Mouse (Mus musculus) stomach, postnatal 0 days (tissue): Measurements from ENCODE around the gene Sh3pxd2a. TPM values are rescaled to one million over a fixed set of nuclear protein-coding genes. Genes with fewer than 3 reads are reported as not detected.
A peak's percentile ranks its signal among the peaks of the same experiment; 100 is the strongest.

Experiments used
- ATAC-seq: fragments of 200-750 bp; cut with Nextera tagmentation; 2 replicates; pipeline ENCODE4 v1.8.0; 2017; ENCODE audit not compliant: low FRiP score, low TSS enrichment
- DNase-seq: peaks from one replicate; pipeline ENCODE4 v3.0.0-alpha.2; 2016; ENCODE audit warnings: low spot score
- H3K27ac ChIP-seq: fragments of 300-500 bp; sonication (generic); replicated peaks from 2 replicates; pipeline ENCODE4 v1.5.1; 2014; ENCODE audit warnings: mild to moderate bottlenecking, control low read depth
- H3K27me3 ChIP-seq: fragments of 300-500 bp; sonication (generic); 2 replicates; pipeline ENCODE4 v1.6.1; 2014; ENCODE audit warnings: low read length; ENCODE audit not compliant: control insufficient read depth, insufficient read depth
- H3K36me3 ChIP-seq: fragments of 300-500 bp; sonication (generic); 2 replicates; pipeline ENCODE4 v1.6.1; 2014; ENCODE audit warnings: low read length, mixed read lengths; ENCODE audit not compliant: control insufficient read depth, insufficient read depth
- H3K4me1 ChIP-seq: fragments of 300-500 bp; sonication (generic); replicated peaks from 2 replicates; pipeline ENCODE4 v1.6.1; 2014; ENCODE audit warnings: antibody characterized with exemption; ENCODE audit not compliant: control insufficient read depth, insufficient read depth
- H3K4me2 ChIP-seq: fragments of 300-500 bp; sonication (generic); replicated peaks from 2 replicates; pipeline ENCODE4 v1.6.1; 2014; ENCODE audit warnings: low read depth, mild to moderate bottlenecking, control low read depth, moderate library complexity
- H3K4me3 ChIP-seq: fragments of 300-500 bp; sonication (generic); 2 replicates; pipeline ENCODE4 v1.5.1; 2014; ENCODE audit warnings: low read depth, low read length, control low read depth
- H3K9ac ChIP-seq: fragments of 300-500 bp; sonication (generic); 2 replicates; pipeline ENCODE4 v1.6.1; 2014; ENCODE audit warnings: mild to moderate bottlenecking, low read length, control low read depth, mixed read lengths
- H3K9me3 ChIP-seq: fragments of 300-500 bp; sonication (generic); 2 replicates; pipeline ENCODE4 v1.6.1; 2016; ENCODE audit warnings: low read length; ENCODE audit not compliant: control insufficient read depth
- CTCF ChIP-seq: IDR thresholded peaks from 2 replicates; pipeline ENCODE4 v1.5.1; 2016; ENCODE audit warnings: antibody characterized with exemption, low read depth, mild to moderate bottlenecking, moderate library complexity
- EP300 ChIP-seq: optimal IDR thresholded peaks from 2 replicates; pipeline ENCODE3; 2016; ENCODE audit warnings: antibody characterized with exemption
- WGBS: fragments of 180-500 bp; shearing (Covaris S2); extraction: QIAGEN DNeasy Blood & Tissue Kit; methylation state at CpG from one replicate; pipeline ENCODE4 v1.1.7; 2014; 5-methylcytosine and 5-hydroxymethylcytosine counted together
- polyA plus RNA-seq: library from polyadenylated mRNA; unstranded; fragments of >200 nt; fragmentation: Nextera tagmentation; extraction: Ambion mirVana; gene quantifications from 2 replicates; pipeline ENCODE4 v1.2.1, GENCODE M21; 2015

Gene Sh3pxd2a
- polyA plus RNA-seq, 1 experiment from 2014 or later, result 3.7 TPM

DNA sequence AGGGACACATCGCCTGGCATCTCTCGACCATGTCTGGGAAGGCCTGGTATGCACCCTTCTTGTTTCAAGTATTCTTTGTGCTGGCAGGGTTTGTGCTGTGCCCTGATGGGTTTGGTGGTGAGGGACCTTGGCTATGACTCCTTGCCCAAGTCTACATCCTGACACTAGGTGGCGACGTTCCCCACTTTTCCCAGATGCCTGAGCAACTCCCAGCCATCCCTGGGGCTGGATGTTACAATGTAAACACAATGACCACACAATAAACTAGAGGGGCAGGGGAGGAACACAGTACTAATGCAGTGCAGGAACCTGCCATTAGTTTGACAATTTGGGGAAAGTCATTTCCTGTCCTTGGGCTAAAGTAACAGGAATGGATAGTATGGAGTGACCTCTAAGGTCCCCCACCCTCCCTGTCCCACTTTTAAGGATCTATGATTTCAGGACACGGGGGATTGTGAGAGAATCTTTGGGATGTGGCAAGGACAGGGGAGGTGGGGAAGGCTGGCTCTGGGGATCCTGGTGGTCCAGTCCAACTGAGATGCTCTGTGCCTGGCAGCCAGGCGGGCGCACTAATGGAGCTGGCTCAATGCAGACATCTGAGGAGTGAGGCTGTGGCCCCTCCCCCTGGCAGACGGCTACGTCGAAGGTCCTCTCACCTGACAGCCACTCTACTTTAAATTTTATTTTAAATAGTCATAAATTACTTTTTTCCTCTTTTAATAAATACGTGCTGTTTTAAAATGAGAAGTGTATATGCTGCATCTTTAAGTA lies 199.7 kb downstream of the Sh3pxd2a start:
- H3K9ac ChIP-seq, result no peak overlapping the region
- H3K4me2 ChIP-seq, result no peak overlapping the region
- no peaks in the 10 kb centered on the region for H3K4me1 ChIP-seq
- TF ChIP-seq EP300 (no peak), CTCF (peak; percentile 95)
- H3K27ac ChIP-seq, result no peak overlapping the region
- no peaks in the 10 kb centered on the region for H3K27me3 ChIP-seq
- DNase-seq, result peak; percentile 81
- peak; percentile 75 for ATAC-seq
- WGBS, result 40% methylated on average over 11 of the region's 11 CpGs
- H3K36me3 ChIP-seq, result peaks cover 27% of the 10 kb centered on the region
- no peak overlapping the region for H3K4me3 ChIP-seq
- no peaks in the 10 kb centered on the region for H3K9me3 ChIP-seq

DNA sequence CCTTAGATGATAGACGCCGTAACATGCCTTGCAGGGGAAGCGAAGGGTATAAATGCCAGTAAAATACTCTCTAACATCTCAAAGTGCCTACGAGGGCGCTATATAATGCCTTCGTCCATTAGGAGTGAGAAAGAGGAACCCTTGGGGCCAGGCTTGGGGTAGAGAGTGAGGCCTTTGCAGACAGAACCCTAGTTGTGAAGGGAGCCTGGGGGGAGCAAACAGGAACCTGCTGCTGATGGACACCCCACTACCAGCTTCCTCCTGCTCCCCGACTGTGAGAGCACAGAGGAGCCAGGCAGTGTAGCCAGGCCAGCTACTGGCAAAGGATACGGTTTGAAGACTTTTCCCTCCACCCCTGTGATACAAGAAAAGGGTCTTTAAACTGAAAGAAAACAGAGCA lies 200.6 kb downstream of the Sh3pxd2a start:
- no peak for ATAC-seq
- Histone ChIP-seq H3K4me1 (no peaks in the 10 kb centered on the region), H3K4me3 (no peak overlapping the region), H3K4me2 (no peak overlapping the region), H3K9ac (no peak overlapping the region), H3K27ac (no peak overlapping the region), H3K9me3 (no peaks in the 10 kb centered on the region), H3K36me3 (peaks cover 21% of the 10 kb centered on the region), H3K27me3 (no peaks in the 10 kb centered on the region)
- TF ChIP-seq EP300, result no peak
- no peak for TF ChIP-seq CTCF
- 87% methylated on average over 8 of the region's 8 CpGs for WGBS
- no peak for DNase-seq

DNA sequence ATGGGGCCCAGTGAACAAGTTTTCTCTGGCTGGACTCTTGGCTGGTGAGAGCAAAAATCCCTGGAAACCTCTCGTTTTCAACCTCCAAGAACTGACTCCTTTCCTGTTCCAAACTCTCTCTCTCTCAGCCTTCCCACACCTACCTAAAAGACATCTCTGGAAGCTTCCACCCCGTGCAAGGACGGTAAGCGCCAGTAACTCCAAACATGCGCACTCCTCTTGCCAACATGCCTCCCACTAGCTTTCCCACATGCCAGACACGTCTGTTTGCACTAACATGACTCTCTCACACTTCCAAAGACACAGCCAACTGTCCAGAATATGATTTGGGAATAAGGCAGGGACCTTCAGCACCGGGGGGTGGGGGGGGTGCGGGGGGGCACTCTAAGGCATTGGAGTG lies 203.0 kb downstream of the Sh3pxd2a start:
- Histone ChIP-seq H3K4me3 (no peak overlapping the region), H3K9ac (no peak overlapping the region), H3K36me3 (peaks cover 3% of the 10 kb centered on the region; the same call in 1 of the 2 replicates), H3K4me2 (no peak overlapping the region), H3K4me1 (no peaks in the 10 kb centered on the region), H3K27me3 (no peaks in the 10 kb centered on the region), H3K9me3 (no peaks in the 10 kb centered on the region), H3K27ac (no peak overlapping the region)
- DNase-seq, result no peak
- no peak for ATAC-seq
- WGBS, result 73% methylated on average over 8 of the region's 8 CpGs
- TF ChIP-seq CTCF, result no peak
- no peak for TF ChIP-seq EP300

DNA sequence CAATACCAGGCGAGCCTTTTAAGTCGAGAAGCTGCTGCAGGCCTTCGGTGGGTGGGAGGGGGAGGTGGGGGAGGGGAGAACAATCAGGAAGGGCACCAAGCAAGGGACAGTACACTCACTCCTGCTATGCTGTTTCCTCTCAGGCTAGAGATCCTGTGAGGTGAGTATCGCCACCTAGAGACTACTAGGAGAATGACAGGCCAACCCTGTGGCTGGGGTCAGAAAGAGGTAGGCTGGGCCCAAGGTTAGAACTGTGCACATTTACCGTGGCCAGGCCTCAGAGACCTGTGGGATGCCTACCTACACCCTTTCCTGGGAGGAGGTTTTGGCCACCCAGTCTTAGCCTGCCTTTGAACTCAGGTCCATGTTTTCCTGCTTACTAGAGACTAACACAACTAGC lies 204.6 kb downstream of the Sh3pxd2a start:
- H3K4me1 ChIP-seq, result no peaks in the 10 kb centered on the region
- no peaks in the 10 kb centered on the region for H3K9me3 ChIP-seq
- DNase-seq, result peak; percentile 57
- no peaks in the 10 kb centered on the region for H3K27me3 ChIP-seq
- TF ChIP-seq CTCF (peak; percentile 79), EP300 (no peak)
- no peak overlapping the region for H3K4me2 ChIP-seq
- WGBS, result 14% methylated on average over 5 of the region's 5 CpGs
- H3K27ac ChIP-seq, result no peak overlapping the region
- no peak overlapping the region for H3K9ac ChIP-seq
- H3K4me3 ChIP-seq, result no peak overlapping the region
- H3K36me3 ChIP-seq, result no peaks in the 10 kb centered on the region
- peak; percentile 53; the same call in 1 of the 2 replicates for ATAC-seq

DNA sequence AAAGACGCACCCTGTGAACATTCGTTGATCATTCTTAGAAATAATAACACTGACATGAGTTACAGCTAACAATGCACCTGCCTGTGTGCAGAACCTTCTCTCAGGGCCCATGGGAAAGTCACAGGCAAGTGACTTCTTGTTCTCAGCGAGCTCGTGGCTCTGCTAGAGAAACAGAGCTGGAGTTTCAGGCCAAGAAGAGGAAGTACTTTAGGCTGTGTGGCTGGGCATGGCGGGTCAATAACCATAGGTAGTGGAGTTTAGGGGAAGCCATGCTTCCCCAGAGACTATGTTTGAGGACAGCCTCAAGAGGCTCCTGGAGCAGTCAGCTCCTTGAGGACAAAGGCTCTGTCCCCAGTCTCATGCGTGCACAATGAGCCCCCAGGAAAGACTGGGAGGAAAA lies 208.3 kb downstream of the Sh3pxd2a start:
- no peak overlapping the region for H3K4me3 ChIP-seq
- peaks cover 6% of the 10 kb centered on the region; the same call in 1 of the 2 replicates for H3K27me3 ChIP-seq
- no peak overlapping the region for H3K9ac ChIP-seq
- TF ChIP-seq EP300 (no peak), CTCF (no peak)
- no peaks in the 10 kb centered on the region for H3K36me3 ChIP-seq
- ATAC-seq, result no peak
- WGBS, result 50% methylated on average over 6 of the region's 6 CpGs
- DNase-seq, result no peak
- no peak overlapping the region for H3K4me2 ChIP-seq
- H3K9me3 ChIP-seq, result no peaks in the 10 kb centered on the region
- no peaks in the 10 kb centered on the region; the same call in 1 of the 2 replicates for H3K4me1 ChIP-seq
- no peak overlapping the region for H3K27ac ChIP-seq

DNA sequence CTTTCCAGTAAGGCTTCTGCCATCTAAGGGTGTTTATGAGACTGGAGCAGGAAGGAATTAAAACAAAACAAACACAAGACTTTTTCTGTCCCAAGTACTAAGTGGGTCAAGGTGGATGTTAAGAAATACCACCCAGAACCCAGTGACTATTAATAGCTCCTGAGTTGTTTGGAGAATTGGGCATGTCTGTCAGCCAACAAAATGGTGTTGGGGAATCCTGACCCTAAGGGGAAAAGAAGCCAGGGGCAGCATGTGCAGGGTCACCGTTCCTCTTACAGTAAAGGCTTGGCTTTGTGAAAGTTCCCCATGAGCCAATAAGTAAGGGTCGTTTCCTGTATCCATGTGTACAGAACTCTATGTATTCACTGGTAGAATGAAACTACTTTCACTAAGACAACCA lies 209.2 kb downstream of the Sh3pxd2a start:
- WGBS, result 59% methylated on average over 2 of the region's 2 CpGs

More for the DNA sequence above, 209.2 kb downstream of the Sh3pxd2a start:
- ATAC-seq (no peak), DNase-seq (no peak)
- Histone ChIP-seq H3K9ac (no peak overlapping the region), H3K27me3 (peaks cover 6% of the 10 kb centered on the region; the same call in 1 of the 2 replicates), H3K4me3 (no peak overlapping the region), H3K4me1 (no peaks in the 10 kb centered on the region; the same call in 1 of the 2 replicates), H3K27ac (no peak overlapping the region), H3K4me2 (no peak overlapping the region), H3K9me3 (no peaks in the 10 kb centered on the region), H3K36me3 (no peaks in the 10 kb centered on the region)
- TF ChIP-seq CTCF (no peak), EP300 (no peak)
